Mouse (Mus musculus) frontal cortex, postnatal 10 days (tissue): ENCODE results near the gene Snurf.

Experiments
- DNase-seq, 2 experiments: peaks; one replicate each; pipeline ENCODE4 v3.0.0; 2022; ENCODE audit warnings: low spot score in 2 of 2, mixed read lengths in 1 of 2

The Snurf gene

DNA sequence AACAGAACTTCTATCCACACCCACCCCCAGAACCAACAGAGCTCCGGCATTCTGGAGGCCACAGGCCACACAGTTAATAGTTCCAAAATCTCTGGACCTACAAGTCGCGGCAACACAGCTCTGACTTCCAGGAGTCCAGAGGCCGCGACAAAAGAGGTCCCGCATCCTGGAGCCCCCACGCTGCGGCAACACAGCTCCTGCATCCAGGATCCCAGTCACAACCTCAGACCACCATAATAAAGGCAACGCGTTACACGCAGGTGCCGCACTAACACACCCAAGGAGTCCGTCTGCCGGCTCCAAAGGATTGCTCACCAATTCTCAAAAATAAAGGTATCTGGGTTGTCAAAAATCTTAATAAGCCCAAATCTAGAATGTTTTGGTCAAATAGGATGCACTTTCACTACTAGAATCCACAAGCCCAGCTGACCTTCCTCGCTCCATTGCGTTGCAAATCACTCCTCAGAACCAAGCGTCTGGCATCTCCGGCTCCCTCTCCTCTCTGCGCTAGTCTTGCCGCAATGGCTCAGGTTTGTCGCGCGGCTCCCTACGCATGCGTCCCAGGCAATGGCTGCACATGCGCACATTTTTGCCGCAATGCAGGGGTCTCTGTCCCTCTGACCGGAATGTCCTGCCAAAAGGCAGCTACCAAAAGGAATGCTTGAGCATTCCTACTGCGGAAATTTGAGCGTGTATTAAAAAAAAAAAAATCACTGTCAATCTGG, at the start of gene Snurf, which contains the start of gene Gm38393:
Gene Snurf (minus strand): TSS at position 444 of the 725 bp plus-strand sequence.
Gene Gm38393 (minus strand): TSS at position 459 of the 725 bp plus-strand sequence.
- peak; percentile 64 to 75 for DNase-seq

DNA sequence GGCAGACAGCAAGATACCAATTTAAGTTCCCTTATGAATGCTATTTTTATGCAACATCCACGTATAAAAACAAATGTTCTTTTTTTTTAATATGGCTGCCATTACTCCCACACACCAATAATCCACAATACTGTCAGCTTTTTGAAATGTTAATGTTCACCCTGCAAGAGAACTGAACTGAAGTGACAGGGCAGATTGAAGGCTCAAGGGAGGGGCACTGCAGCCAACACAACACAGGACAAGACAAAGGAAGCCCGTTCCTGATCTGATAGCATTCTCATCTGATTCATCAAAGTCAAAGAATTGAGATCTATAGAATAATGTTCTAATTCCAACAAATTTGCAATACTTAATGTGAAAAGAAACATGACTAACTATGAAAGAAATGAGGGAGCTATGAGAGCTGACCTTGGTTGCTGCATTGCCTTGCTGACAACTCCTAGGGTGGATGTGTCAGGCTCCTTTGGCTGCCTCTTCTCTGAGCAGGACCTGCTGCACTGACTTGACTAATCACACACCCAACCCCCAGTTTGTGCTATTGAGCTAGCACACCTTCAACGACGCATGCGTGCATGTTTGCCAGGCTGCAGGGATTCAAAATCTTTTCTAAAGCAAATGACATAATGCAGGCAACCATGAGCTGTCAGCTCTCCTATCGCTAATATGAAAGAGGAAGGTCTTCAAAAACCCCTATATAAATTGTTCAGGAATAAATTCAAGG, 42.8 kb upstream of the Snurf start:
- peak; percentile 40 to 44 for DNase-seq

DNA sequence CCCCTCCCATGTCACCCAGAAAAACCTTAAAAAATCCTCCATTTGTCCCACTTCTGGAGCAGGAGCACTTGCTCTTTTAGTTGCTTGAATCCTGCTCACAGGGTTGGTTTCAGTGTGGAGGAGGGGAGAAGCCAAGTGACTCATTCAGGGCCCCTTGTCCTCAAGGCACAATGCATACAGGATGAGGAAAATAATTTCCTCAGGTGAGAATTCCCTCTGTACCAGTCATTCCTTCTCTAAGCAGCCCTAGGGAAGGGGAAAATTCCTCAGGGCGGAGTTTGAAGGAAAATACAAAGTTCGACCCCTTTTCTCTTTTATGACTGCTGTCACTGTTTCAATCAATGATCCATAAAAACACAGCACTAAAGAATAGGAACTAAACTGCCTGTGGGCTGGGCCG, 8.3 kb upstream of the Snurf start:
- DNase-seq = no peak

- DNase-seq = no peak
Measured at GRCm38 (mm10) chr7:60007727-60008360, 3.0 kb upstream of the Snurf start.

GRCm38 (mm10) chr7:60006262-60006661, 1.4 kb upstream of the Snurf start:
- no peak for DNase-seq

DNA sequence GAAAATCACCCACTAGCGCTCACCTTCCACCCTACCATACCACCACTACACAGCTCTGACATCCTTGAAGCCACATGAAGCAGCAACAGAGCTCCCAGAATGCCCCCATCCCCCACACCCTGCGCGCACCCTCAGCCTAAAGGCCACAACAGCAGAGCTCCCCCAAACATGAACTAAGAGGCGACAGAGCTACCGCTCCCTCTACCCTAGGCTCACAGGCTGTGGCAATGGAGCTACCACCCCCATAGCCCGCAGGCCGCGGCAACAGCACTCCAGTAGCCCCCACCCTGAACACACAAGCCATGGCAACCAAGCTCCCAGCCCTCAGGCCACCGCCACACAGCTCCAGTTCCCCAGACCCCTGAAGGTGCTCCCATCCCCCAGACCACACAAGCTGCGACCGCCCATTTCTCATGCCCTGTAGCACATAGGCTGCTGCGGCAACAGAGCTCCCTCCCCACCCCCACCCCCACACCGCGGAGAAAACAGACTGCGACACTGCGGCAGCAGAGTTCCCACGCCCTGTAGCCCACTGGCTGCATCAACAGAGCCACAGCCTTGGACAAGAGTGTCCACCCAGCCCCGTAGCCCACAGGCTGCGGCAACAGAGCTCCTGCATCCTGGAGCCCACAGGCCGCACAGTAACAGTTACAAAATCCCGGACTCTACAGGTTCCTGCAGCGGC, 786 bp downstream of the Snurf start:
- peak; percentile 46 to 60 for DNase-seq

- DNase-seq = peak; percentile 27 to 38
Measured at GRCm38 (mm10) chr7:60003006-60003865, 1.6 kb downstream of the Snurf start.

DNA sequence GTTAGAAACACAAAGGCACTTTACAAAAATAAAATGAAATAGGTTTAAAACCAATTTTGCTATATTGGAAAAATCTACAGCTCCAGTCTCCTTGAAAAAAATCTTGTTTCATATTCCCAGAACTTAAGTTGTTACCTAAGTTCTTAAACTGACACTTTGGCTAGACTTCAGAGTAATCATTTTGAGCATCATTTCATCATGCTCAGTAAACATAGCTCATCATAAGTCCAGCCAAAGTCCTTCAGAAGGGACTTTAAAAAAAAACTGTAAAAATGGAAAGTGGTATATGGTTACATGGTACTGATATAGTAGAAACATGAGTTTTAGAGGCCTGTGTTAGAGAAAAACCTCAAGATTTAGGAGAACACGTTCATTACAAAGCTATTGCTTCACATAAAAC, 26.2 kb downstream of the Snurf start:
- DNase-seq = no peak
